9 mouse cellular contexts compared by ENCODE assay signal in genomic region chr9:20543496-20543895, GRCm38 (mm10). TPM values are rescaled to one million over a fixed set of nuclear protein-coding genes. Genes with fewer than 3 reads are reported as not detected.
A peak's percentile ranks its signal among the peaks of the same experiment; 100 is the strongest.
DNase-seq lines count a peak whose midpoint lies in the region; ATAC-seq lines count a peak whose summit lies in the region.
"Had no signal": no experiment of that assay in that cellular context is flagged by ENCODE, and none has a peak within 500 bp of the region (broad histone marks: within the 10 kb centered on the region; RNA-seq: fewer than 3 reads in every experiment).

No protein-coding gene starts in this region.

- H3K9ac ChIP-seq in hindbrain, embryonic 11.5 days (ENCODE audit: low read depth, low read length), result no peak overlapping the region
- no peak overlapping the region for H3K9ac ChIP-seq in embryonic facial prominence, embryonic 13.5 days
- H3K9ac ChIP-seq in midbrain, embryonic 13.5 days (replicated peaks), result no peak overlapping the region

- no peak; the same call in 1 of the 2 replicates for ATAC-seq in hindbrain, embryonic 11.5 days (ENCODE audit: low FRiP score)
- ATAC-seq in embryonic facial prominence, embryonic 13.5 days (ENCODE audit: insufficient number of reproducible peaks, insufficient read depth, low FRiP score, low TSS enrichment, low read depth), result no peak
- no peak for ATAC-seq in midbrain, embryonic 13.5 days

- H3K4me1 ChIP-seq in hindbrain, embryonic 10.5 days (replicated peaks), result peaks cover 13% of the 10 kb centered on the region
- no peaks in the 10 kb centered on the region for H3K4me1 ChIP-seq in hindbrain, embryonic 11.5 days (replicated peaks; ENCODE audit: control insufficient read depth, insufficient read depth, low read length)
- H3K4me1 ChIP-seq in embryonic facial prominence, embryonic 13.5 days, result no peaks in the 10 kb centered on the region; the same call in 1 of the 2 replicates
- peaks cover 17% of the 10 kb centered on the region for H3K4me1 ChIP-seq in limb, embryonic 10.5 days
- H3K4me1 ChIP-seq in midbrain, embryonic 13.5 days (replicated peaks), result peaks cover 10% of the 10 kb centered on the region

- H3K4me3 ChIP-seq in hindbrain, embryonic 10.5 days, result peak overlapping the region; percentile 57
- H3K4me3 ChIP-seq in hindbrain, embryonic 11.5 days (ENCODE audit: low read depth, low read length), result no peak overlapping the region
- H3K4me3 ChIP-seq in embryonic facial prominence, embryonic 13.5 days, result peak overlapping the region; percentile 46; the same call in 1 of the 2 replicates
- no peak overlapping the region for H3K4me3 ChIP-seq in limb, embryonic 10.5 days
- H3K4me3 ChIP-seq in midbrain, embryonic 13.5 days (replicated peaks), result 0 out of 2 replicates have a peak overlapping the region, but pooled peaks have one; percentile 41

- H3K27ac ChIP-seq in hindbrain, embryonic 10.5 days, result peak overlapping the region; percentile 94
- no peak overlapping the region for H3K27ac ChIP-seq in hindbrain, embryonic 11.5 days (ENCODE audit: low read depth, low read length)
- peak overlapping the region; percentile 90; the same call in 1 of the 2 replicates for H3K27ac ChIP-seq in embryonic facial prominence, embryonic 13.5 days
- peak overlapping the region; percentile 93; the same call in 1 of the 2 replicates for H3K27ac ChIP-seq in limb, embryonic 10.5 days
- H3K27ac ChIP-seq in midbrain, embryonic 13.5 days, result peak overlapping the region; percentile 92; the same call in 1 of the 2 replicates

- 33% methylated on average over 6 of the region's 6 CpGs for WGBS in hindbrain, embryonic 10.5 days
- WGBS in hindbrain, embryonic 11.5 days, result 26% methylated on average over 6 of the region's 6 CpGs
- WGBS in embryonic facial prominence, embryonic 13.5 days, result 30% methylated on average over 6 of the region's 6 CpGs
- 29% methylated on average over 6 of the region's 6 CpGs for WGBS in limb, embryonic 10.5 days
- WGBS in midbrain, embryonic 13.5 days, result 30% methylated on average over 6 of the region's 6 CpGs

- peak; percentile 3 for DNase-seq in hindbrain, embryonic 10.5 days (ENCODE audit: low spot score)
- no peak for DNase-seq in hindbrain, embryonic 11.5 days (ENCODE audit: low spot score)
- no peak for DNase-seq in limb, embryonic 10.5 days (ENCODE audit: low spot score)
- no peak for DNase-seq in right cerebral cortex, postnatal 25 days
- DNase-seq in frontal cortex, postnatal 14 days (ENCODE audit: low spot score in 2 of 2), result no peak
- DNase-seq in Muller cell, postnatal 12 days (ENCODE audit: inconsistent ontology term), result no peak

- no peaks in the 10 kb centered on the region for H3K9me3 ChIP-seq in hindbrain, embryonic 10.5 days
- no peaks in the 10 kb centered on the region for H3K9me3 ChIP-seq in hindbrain, embryonic 11.5 days (ENCODE audit: control insufficient read depth, low read length)
- H3K9me3 ChIP-seq in embryonic facial prominence, embryonic 13.5 days, result no peaks in the 10 kb centered on the region
- H3K9me3 ChIP-seq in limb, embryonic 10.5 days (replicated peaks), result no peaks in the 10 kb centered on the region
- no peaks in the 10 kb centered on the region for H3K9me3 ChIP-seq in midbrain, embryonic 13.5 days
- H3K9me3 ChIP-seq: neural tube, embryonic 13.5 days had no signal

- H3K36me3 ChIP-seq in hindbrain, embryonic 10.5 days, result no peaks in the 10 kb centered on the region
- H3K36me3 ChIP-seq in hindbrain, embryonic 11.5 days (ENCODE audit: control insufficient read depth, insufficient read depth, low read length), result no peaks in the 10 kb centered on the region
- no peaks in the 10 kb centered on the region for H3K36me3 ChIP-seq in embryonic facial prominence, embryonic 13.5 days
- H3K36me3 ChIP-seq in limb, embryonic 10.5 days, result no peaks in the 10 kb centered on the region
- H3K36me3 ChIP-seq in midbrain, embryonic 13.5 days, result no peaks in the 10 kb centered on the region
- H3K36me3 ChIP-seq: neural tube, embryonic 13.5 days had no signal

- no peak overlapping the region for H3K4me2 ChIP-seq in hindbrain, embryonic 11.5 days (replicated peaks; ENCODE audit: low read depth, low read length)
- H3K4me2 ChIP-seq in embryonic facial prominence, embryonic 13.5 days, result peak overlapping the region; percentile 76
- peak overlapping the region; percentile 68; the same call in 1 of the 2 replicates for H3K4me2 ChIP-seq in midbrain, embryonic 13.5 days (replicated peaks)

- H3K27me3 ChIP-seq in hindbrain, embryonic 10.5 days (ENCODE audit: insufficient read depth, poor library complexity, severe bottlenecking), result 0 out of 2 replicates have a peak, but pooled peaks cover 8% of the 10 kb centered on the region
- H3K27me3 ChIP-seq in hindbrain, embryonic 11.5 days (ENCODE audit: control insufficient read depth, insufficient read depth, low read length), result no peaks in the 10 kb centered on the region
- 0 out of 2 replicates have a peak, but pooled peaks cover 8% of the 10 kb centered on the region for H3K27me3 ChIP-seq in embryonic facial prominence, embryonic 13.5 days
- H3K27me3 ChIP-seq in limb, embryonic 10.5 days (ENCODE audit: low read depth, poor library complexity, severe bottlenecking), result 0 out of 2 replicates have a peak, but pooled peaks cover 4% of the 10 kb centered on the region
- peaks cover 17% of the 10 kb centered on the region for H3K27me3 ChIP-seq in midbrain, embryonic 13.5 days

RNA-seq across cellular contexts. Expression of gene Zfp266, which starts 22.3 kb away (rescaled TPM):
- 99.3 and 123 TPM in 2 replicates for polyA plus RNA-seq in hindbrain, embryonic 10.5 days (2016; fragmentation: Nextera tagmentation; extraction: Ambion mirVana)
- polyA plus RNA-seq in hindbrain, embryonic 11.5 days (2014; fragmentation: Nextera tagmentation; extraction: Ambion mirVana), result 125 and 129 TPM in 2 replicates
- polyA plus RNA-seq in embryonic facial prominence, embryonic 13.5 days (2015; fragmentation: Nextera tagmentation; extraction: Ambion mirVana), result 148 and 158 TPM in 2 replicates
- polyA plus RNA-seq in limb, embryonic 10.5 days (2016; fragmentation: Nextera tagmentation; extraction: Ambion mirVana), result 128 and 162 TPM in 2 replicates
- polyA plus RNA-seq in midbrain, embryonic 13.5 days (2015; fragmentation: Nextera tagmentation; extraction: Ambion mirVana), result 143 and 151 TPM in 2 replicates

RNA-seq across cellular contexts. Expression of gene Zfp846, which starts 37.6 kb away (rescaled TPM):
- polyA plus RNA-seq in hindbrain, embryonic 10.5 days (2016; fragmentation: Nextera tagmentation; extraction: Ambion mirVana), result 17.8 and 20.0 TPM in 2 replicates
- polyA plus RNA-seq in hindbrain, embryonic 11.5 days (2014; fragmentation: Nextera tagmentation; extraction: Ambion mirVana), result 26.3 and 34.1 TPM in 2 replicates
- 27.1 and 31.2 TPM in 2 replicates for polyA plus RNA-seq in embryonic facial prominence, embryonic 13.5 days (2015; fragmentation: Nextera tagmentation; extraction: Ambion mirVana)
- polyA plus RNA-seq in limb, embryonic 10.5 days (2016; fragmentation: Nextera tagmentation; extraction: Ambion mirVana), result 14.2 and 16.3 TPM in 2 replicates
- polyA plus RNA-seq in midbrain, embryonic 13.5 days (2015; fragmentation: Nextera tagmentation; extraction: Ambion mirVana), result 47.1 and 50.1 TPM in 2 replicates

RNA-seq across cellular contexts. Expression of gene Zfp426, which starts 51.0 kb away (rescaled TPM):
- polyA plus RNA-seq in hindbrain, embryonic 10.5 days (2016; fragmentation: Nextera tagmentation; extraction: Ambion mirVana), result 24.0 and 26.1 TPM in 2 replicates
- polyA plus RNA-seq in hindbrain, embryonic 11.5 days (2014; fragmentation: Nextera tagmentation; extraction: Ambion mirVana), result 32.7 and 35.2 TPM in 2 replicates
- polyA plus RNA-seq in embryonic facial prominence, embryonic 13.5 days (2015; fragmentation: Nextera tagmentation; extraction: Ambion mirVana), result 23.5 and 23.9 TPM in 2 replicates
- 17.7 and 23.6 TPM in 2 replicates for polyA plus RNA-seq in limb, embryonic 10.5 days (2016; fragmentation: Nextera tagmentation; extraction: Ambion mirVana)
- polyA plus RNA-seq in midbrain, embryonic 13.5 days (2015; fragmentation: Nextera tagmentation; extraction: Ambion mirVana), result 33.1 and 35.4 TPM in 2 replicates

Comparison
In these comparisons a context has a peak if more than half of its experiments do, and no peak if none do; other contexts are left out.
1. H3K4me3 ChIP-seq: peak in hindbrain, embryonic 10.5 days (single experiment), embryonic facial prominence, embryonic 13.5 days (single experiment) and midbrain, embryonic 13.5 days (single experiment); none in hindbrain, embryonic 11.5 days (single experiment) and limb, embryonic 10.5 days (single experiment).